Mouse (Mus musculus): ENCODE data around the gene Hmx1.

DNA sequence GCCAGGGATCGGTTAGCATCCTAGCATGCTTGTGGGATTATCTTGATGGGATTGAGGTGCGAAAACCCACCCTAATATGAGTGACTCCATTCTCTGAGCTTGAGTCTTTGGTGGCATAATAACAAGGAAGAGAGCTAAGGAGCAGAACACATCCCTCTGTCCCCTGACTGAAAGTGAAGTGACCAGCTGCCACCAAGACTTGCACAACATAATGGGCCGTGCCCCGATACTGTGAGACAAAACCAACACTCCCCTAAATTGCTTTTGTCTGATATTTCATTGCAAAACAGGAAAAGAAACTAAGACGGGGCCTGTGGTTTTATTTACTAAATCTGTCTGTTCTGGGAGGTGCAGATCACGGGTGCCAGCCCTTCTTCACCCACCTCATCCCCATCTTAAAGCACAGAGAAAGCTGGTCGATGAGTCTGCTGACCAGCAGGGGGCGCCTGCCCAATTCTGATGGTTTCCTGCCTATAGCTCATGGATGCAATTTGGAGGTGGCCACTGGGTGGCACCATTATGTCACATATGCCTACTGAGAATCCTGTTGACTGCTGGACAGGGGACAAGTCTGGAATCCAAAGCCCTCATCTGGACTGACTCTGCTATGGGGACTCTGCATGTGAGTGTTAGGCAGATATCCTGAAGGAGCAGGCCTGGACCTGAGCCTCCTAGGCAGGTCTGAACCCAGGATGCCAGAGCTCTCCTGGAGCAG lies 27.2 kb upstream of the Hmx1 start:
- TF ChIP-seq CTCF (IDR thresholded peaks at IDR 0.05; ENCODE audit: extremely low read depth, insufficient read depth, low read length) (peak; percentile 100), POLR2A (IDR thresholded peaks at IDR 0.05; ENCODE audit: extremely low read depth, insufficient read depth, low read length) (no peak)
